Mouse (Mus musculus): ENCODE data around the gene Zmynd8. TPM values are rescaled to one million over a fixed set of nuclear protein-coding genes. Genes with fewer than 3 reads are reported as not detected.
A peak's percentile ranks its signal among the peaks of the same experiment; 100 is the strongest.

Zmynd8 gene
- polyA plus RNA-seq, 1 experiment from 2014 or later: 57.6 TPM

DNA sequence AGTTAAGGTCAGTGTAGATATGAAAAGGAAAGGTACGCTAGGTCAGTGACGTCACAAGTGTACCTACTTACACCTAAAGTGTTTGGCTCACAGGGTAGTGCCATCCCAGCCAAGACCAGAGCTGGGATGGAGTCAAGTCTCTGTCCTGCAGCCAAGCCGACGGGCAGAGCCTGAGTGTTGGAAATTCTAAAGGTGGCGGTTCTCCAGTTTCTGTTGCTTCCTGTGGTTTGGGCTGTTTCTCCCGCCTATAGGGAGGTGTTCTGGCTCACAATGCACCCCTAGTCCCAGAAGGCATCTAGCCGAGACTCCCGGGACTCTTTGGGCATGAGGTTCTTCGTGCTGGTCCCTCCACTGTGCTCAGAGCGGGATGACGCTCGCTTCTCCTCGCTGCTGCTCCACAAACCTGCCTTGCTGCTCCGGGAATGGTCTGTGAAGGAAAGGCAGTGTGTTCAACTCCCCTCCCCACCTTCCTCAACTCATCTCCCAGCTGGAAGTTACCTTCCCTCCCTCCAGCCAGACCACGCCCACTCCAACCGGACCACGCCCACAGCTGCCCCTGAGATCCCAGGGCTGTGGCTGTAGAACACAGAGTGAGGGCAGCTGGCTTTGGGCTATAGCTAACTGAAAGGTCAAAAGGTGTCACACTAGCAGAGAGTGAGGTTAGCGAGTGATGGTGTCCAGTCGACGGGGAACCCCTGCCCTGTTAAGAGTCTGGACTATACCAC is 113.3 kb downstream of the Zmynd8 start:
- Histone ChIP-seq H3K36me3 (ENCODE audit: control insufficient read depth, insufficient read depth, low read length) (peaks cover 60% of the 10 kb centered on the region), H3K4me3 (ENCODE audit: low read depth, low read length) (no peak overlapping the region), H3K4me1 (ENCODE audit: control insufficient read depth, insufficient read depth, low read length) (no peaks in the 10 kb centered on the region), H3K4me2 (replicated peaks; ENCODE audit: low read depth, low read length) (no peak overlapping the region), H3K9ac (replicated peaks; ENCODE audit: low read depth, low read length) (no peak overlapping the region), H3K9me3 (ENCODE audit: control insufficient read depth, low read depth, low read length) (no peaks in the 10 kb centered on the region), H3K27ac (ENCODE audit: low read length) (no peak overlapping the region), H3K27me3 (ENCODE audit: control insufficient read depth, insufficient read depth, low read length) (no peaks in the 10 kb centered on the region)
- ATAC-seq (ENCODE audit: insufficient number of reproducible peaks, insufficient read depth, low FRiP score, low read depth): no peak
- 83% methylated on average over 20 of the region's 20 CpGs for WGBS

DNA sequence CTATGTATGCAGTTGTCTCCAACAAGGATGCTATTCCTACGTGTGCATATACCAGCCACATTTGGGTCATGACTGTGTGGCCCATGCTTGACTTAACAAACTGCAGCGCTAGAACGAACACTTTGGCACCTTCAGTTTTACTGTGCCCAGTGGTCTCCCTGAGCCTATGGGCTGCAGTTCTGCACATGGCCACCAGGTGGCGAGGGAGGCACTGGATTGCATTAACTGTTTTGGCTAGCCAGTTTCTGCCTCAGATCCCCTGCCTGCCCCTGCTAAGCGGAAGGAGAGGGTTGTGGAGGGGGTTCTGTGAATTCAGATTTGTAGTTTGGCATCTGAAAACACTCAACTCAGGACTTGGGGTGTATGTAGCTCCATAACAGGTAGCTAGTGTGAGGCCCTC is 116.5 kb downstream of the Zmynd8 start:
- Histone ChIP-seq H3K9me3 (ENCODE audit: control insufficient read depth, low read depth, low read length) (no peaks in the 10 kb centered on the region), H3K27ac (ENCODE audit: low read length) (no peak overlapping the region), H3K36me3 (ENCODE audit: control insufficient read depth, insufficient read depth, low read length) (peaks cover 45% of the 10 kb centered on the region), H3K27me3 (ENCODE audit: control insufficient read depth, insufficient read depth, low read length) (no peaks in the 10 kb centered on the region), H3K4me1 (ENCODE audit: control insufficient read depth, insufficient read depth, low read length) (no peaks in the 10 kb centered on the region), H3K4me3 (ENCODE audit: low read depth, low read length) (no peak overlapping the region), H3K9ac (replicated peaks; ENCODE audit: low read depth, low read length) (no peak overlapping the region), H3K4me2 (replicated peaks; ENCODE audit: low read depth, low read length) (no peak overlapping the region)
- WGBS: 40% methylated on average over 5 of the region's 5 CpGs
- ATAC-seq (ENCODE audit: insufficient number of reproducible peaks, insufficient read depth, low FRiP score, low read depth): no peak

DNA sequence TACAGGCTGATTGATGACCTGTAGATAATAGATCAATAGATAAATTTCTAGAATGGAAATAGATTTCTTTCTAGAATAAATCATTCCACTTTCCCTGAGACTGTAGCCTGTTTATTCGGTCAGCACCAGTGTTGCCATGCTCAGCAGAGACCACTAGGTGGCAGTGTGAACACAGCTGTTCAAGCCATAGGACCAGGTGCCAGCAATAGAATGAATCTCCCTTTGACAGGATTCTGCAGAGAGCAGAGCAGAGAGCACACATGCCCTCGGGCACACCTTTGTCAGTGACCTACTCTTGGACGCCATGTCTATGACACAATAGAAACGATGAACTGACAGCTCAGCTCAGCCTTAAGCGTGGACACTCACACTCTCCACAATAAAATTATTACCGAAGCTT is 119.9 kb downstream of the Zmynd8 start:
- ATAC-seq (ENCODE audit: insufficient number of reproducible peaks, insufficient read depth, low FRiP score, low read depth): peak; percentile 38; the same call in 1 of the 2 replicates
- WGBS: 23% methylated on average over 6 of the region's 6 CpGs

DNA sequence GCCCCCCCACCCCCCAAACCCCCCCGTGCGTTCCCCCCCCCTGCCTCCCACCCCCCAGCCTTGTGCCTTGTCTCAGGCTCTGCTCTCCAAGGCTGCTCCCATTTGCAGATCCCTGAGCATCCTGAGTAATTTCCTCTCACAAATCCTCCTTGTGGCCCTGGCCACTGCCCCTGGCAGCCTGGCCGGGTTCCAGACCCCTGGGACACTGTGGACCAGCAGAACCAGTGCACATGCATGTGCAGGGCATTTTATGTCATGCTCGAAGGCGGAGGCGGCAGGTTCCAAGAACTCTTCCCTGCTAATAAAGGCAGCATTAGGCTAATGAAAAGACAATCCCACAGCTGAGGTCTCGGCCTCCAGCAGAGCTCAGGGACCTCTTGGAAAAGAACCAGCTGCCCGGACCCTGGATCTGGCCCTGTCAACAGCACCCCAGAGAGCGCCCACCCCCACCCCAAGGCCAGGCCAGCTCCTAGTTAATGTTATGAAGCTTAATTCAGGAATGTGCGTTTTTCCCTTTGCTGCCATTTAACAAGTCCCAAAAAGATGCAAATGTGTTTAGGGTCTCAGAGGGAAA is 129.4 kb downstream of the Zmynd8 start:
- no peak overlapping the region for H3K4me2 ChIP-seq (replicated peaks; ENCODE audit: low read depth, low read length)
- H3K4me3 ChIP-seq (ENCODE audit: low read depth, low read length): no peak overlapping the region
- WGBS: 59% methylated on average over 10 of the region's 10 CpGs
- no peak overlapping the region for H3K9ac ChIP-seq (replicated peaks; ENCODE audit: low read depth, low read length)
- no peaks in the 10 kb centered on the region for H3K27me3 ChIP-seq (ENCODE audit: control insufficient read depth, insufficient read depth, low read length)
- H3K36me3 ChIP-seq (ENCODE audit: control insufficient read depth, insufficient read depth, low read length): no peaks in the 10 kb centered on the region
- ATAC-seq (ENCODE audit: insufficient number of reproducible peaks, insufficient read depth, low FRiP score, low read depth): no peak
- no peak overlapping the region for H3K27ac ChIP-seq (ENCODE audit: low read length)
- 0 out of 2 replicates have a peak, but pooled peaks cover 2% of the 10 kb centered on the region for H3K4me1 ChIP-seq (ENCODE audit: control insufficient read depth, insufficient read depth, low read length)
- no peaks in the 10 kb centered on the region for H3K9me3 ChIP-seq (ENCODE audit: control insufficient read depth, low read depth, low read length)

More for the DNA sequence above, 119.9 kb downstream of the Zmynd8 start:
- no peak overlapping the region for H3K9ac ChIP-seq (replicated peaks; ENCODE audit: low read depth, low read length)
- no peak overlapping the region for H3K27ac ChIP-seq (ENCODE audit: low read length)
- peaks cover 18% of the 10 kb centered on the region; the same call in 1 of the 2 replicates for H3K36me3 ChIP-seq (ENCODE audit: control insufficient read depth, insufficient read depth, low read length)
- H3K9me3 ChIP-seq (ENCODE audit: control insufficient read depth, low read depth, low read length): no peaks in the 10 kb centered on the region
- H3K4me2 ChIP-seq (replicated peaks; ENCODE audit: low read depth, low read length): no peak overlapping the region
- no peaks in the 10 kb centered on the region for H3K4me1 ChIP-seq (ENCODE audit: control insufficient read depth, insufficient read depth, low read length)
- no peak overlapping the region for H3K4me3 ChIP-seq (ENCODE audit: low read depth, low read length)
- H3K27me3 ChIP-seq (ENCODE audit: control insufficient read depth, insufficient read depth, low read length): no peaks in the 10 kb centered on the region

DNA sequence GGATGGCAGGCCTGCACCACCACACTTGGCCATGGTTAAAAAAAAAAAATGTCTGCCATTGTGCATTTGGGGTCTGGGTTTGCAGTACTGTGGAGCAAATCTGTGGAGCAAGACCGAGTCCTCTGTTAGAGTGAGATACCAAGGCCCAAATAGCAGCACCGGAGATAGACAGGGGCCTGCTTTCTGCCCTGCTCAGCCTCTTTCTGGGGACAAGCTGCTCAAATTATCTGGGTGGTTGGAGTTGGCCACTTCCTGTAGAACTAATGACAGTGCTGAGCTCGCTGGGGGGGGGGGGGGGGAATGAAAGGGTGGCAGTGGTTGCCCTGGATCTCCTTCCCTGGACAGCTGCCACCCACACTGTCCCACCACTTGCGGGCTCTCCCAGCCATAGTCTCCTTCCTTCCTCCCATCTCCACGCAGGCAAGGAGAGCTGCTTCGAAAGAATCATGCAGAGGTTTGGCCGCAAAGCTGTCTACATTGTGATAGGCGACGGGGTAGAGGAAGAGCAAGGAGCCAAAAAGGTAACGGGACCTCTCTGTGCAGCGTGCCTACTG is 129.9 kb downstream of the Zmynd8 start:
- Histone ChIP-seq H3K9me3 (ENCODE audit: control insufficient read depth, low read depth, low read length) (no peaks in the 10 kb centered on the region), H3K36me3 (ENCODE audit: control insufficient read depth, insufficient read depth, low read length) (no peaks in the 10 kb centered on the region), H3K27me3 (ENCODE audit: control insufficient read depth, insufficient read depth, low read length) (no peaks in the 10 kb centered on the region), H3K4me3 (ENCODE audit: low read depth, low read length) (no peak overlapping the region), H3K4me1 (ENCODE audit: control insufficient read depth, insufficient read depth, low read length) (0 out of 2 replicates have a peak, but pooled peaks cover 2% of the 10 kb centered on the region), H3K4me2 (replicated peaks; ENCODE audit: low read depth, low read length) (no peak overlapping the region), H3K9ac (replicated peaks; ENCODE audit: low read depth, low read length) (no peak overlapping the region), H3K27ac (ENCODE audit: low read length) (no peak overlapping the region)
- WGBS: 52% methylated on average over 11 of the region's 11 CpGs
- ATAC-seq (ENCODE audit: insufficient number of reproducible peaks, insufficient read depth, low FRiP score, low read depth): no peak

DNA sequence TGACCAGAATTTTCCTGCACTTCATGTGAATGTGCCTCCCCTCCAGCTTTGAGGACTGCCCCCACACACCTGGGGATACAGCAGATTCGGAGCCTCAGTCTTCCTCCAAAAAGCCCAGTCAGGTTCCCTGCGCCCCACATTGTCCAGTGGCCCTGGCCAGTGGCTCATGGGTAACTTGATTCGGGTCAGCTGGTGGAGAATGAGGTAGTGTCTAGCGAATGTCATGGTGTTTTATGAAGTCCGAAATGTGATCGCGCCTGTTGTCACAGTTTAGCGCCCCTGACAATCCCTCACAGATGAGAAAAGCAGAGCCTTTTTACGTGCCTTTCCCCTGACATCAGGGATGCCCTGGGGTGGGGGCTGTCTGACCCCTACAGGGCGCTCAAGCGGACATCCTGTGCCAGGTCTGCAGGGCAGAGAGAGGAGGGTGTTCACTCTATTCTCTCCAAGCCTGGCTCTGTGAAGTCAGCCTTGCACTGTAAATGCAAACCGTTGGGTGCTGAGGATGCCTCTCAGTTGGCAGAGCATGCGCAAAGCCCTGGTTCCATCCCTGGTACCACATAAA is 139.3 kb downstream of the Zmynd8 start:
- H3K9me3 ChIP-seq (ENCODE audit: control insufficient read depth, low read depth, low read length): no peaks in the 10 kb centered on the region
- ATAC-seq (ENCODE audit: insufficient number of reproducible peaks, insufficient read depth, low FRiP score, low read depth): no peak
- H3K9ac ChIP-seq (replicated peaks; ENCODE audit: low read depth, low read length): no peak overlapping the region
- no peak overlapping the region for H3K4me2 ChIP-seq (replicated peaks; ENCODE audit: low read depth, low read length)
- H3K4me3 ChIP-seq (ENCODE audit: low read depth, low read length): no peak overlapping the region
- 86% methylated on average over 13 of the region's 13 CpGs for whole genome bisulfite sequencing
- no peaks in the 10 kb centered on the region for H3K4me1 ChIP-seq (ENCODE audit: control insufficient read depth, insufficient read depth, low read length)
- no peaks in the 10 kb centered on the region for H3K36me3 ChIP-seq (ENCODE audit: control insufficient read depth, insufficient read depth, low read length)
- no peak overlapping the region for H3K27ac ChIP-seq (ENCODE audit: low read length)
- no peaks in the 10 kb centered on the region for H3K27me3 ChIP-seq (ENCODE audit: control insufficient read depth, insufficient read depth, low read length)

DNA sequence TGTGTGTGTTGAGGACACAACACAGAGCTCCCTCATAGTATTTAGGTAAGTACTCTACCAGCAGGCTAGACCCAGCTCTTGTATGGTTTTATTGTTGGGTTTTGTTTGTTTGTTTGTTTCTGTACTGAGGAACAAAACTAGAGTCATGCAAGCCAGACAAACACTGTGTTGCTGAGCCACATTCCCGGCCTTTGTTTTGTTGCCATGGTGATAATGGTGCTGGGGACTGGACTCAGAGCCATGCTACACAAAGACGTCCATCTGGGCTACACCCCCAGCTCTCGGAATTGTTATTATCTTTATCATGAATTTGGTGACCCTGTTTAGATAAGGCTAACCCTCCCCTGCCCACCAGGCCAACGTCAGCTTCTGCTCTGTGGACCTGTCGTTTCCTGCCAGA is 140.3 kb downstream of the Zmynd8 start:
- no peak overlapping the region for H3K27ac ChIP-seq (ENCODE audit: low read length)
- no peak overlapping the region for H3K4me2 ChIP-seq (replicated peaks; ENCODE audit: low read depth, low read length)
- no peaks in the 10 kb centered on the region for H3K27me3 ChIP-seq (ENCODE audit: control insufficient read depth, insufficient read depth, low read length)
- no peak for ATAC-seq (ENCODE audit: insufficient number of reproducible peaks, insufficient read depth, low FRiP score, low read depth)
- 10% methylated on average over 5 of the region's 5 CpGs for WGBS
- H3K4me3 ChIP-seq (ENCODE audit: low read depth, low read length): no peak overlapping the region
- no peaks in the 10 kb centered on the region for H3K36me3 ChIP-seq (ENCODE audit: control insufficient read depth, insufficient read depth, low read length)
- no peak overlapping the region for H3K9ac ChIP-seq (replicated peaks; ENCODE audit: low read depth, low read length)
- H3K4me1 ChIP-seq (ENCODE audit: control insufficient read depth, insufficient read depth, low read length): no peaks in the 10 kb centered on the region
- no peaks in the 10 kb centered on the region for H3K9me3 ChIP-seq (ENCODE audit: control insufficient read depth, low read depth, low read length)

DNA sequence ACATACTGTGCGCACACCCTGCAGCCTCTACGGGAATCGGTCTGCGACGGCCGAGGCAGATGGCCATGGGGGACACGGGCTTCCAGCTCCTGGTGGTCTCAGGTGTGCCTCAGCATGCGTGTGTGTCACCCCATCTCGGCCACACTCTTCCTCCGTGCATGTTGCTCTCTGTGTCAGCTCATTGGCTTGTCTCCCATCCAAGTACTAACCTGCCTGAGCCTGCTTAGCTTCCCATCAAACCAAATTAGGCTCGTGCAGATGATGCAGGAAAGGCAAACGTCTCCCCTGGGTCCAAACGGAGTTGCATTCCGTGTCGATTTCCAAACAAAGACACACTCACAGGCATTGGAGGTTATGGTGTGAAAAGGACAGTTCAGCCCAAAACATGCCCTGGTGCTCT is 141.0 kb downstream of the Zmynd8 start:
- Histone ChIP-seq H3K27me3 (ENCODE audit: control insufficient read depth, insufficient read depth, low read length) (no peaks in the 10 kb centered on the region), H3K36me3 (ENCODE audit: control insufficient read depth, insufficient read depth, low read length) (no peaks in the 10 kb centered on the region), H3K27ac (ENCODE audit: low read length) (no peak overlapping the region), H3K4me3 (ENCODE audit: low read depth, low read length) (no peak overlapping the region), H3K9me3 (ENCODE audit: control insufficient read depth, low read depth, low read length) (no peaks in the 10 kb centered on the region), H3K9ac (replicated peaks; ENCODE audit: low read depth, low read length) (no peak overlapping the region), H3K4me2 (replicated peaks; ENCODE audit: low read depth, low read length) (no peak overlapping the region), H3K4me1 (ENCODE audit: control insufficient read depth, insufficient read depth, low read length) (no peaks in the 10 kb centered on the region)
- ATAC-seq (ENCODE audit: insufficient number of reproducible peaks, insufficient read depth, low FRiP score, low read depth): no peak
- 73% methylated on average over 15 of the region's 15 CpGs for WGBS
